Mouse (Mus musculus) spleen, postnatal 10 days (tissue): ENCODE results near the gene Cd300lg.

Source experiments
- DNase-seq, 2 experiments: peaks; one replicate each; pipeline ENCODE4 v3.0.0; 2021 to 2022; ENCODE audit warnings: low spot score in 2 of 2

The Cd300lg gene

GRCm38 (mm10) chr11:102041350-102041949 lies at the start of gene Cd300lg:
Gene Cd300lg, plus strand, starts transcription at chr11:102041509.
- DNase-seq = no peak

GRCm38 (mm10) chr11:101991813-101992212 lies 49.5 kb upstream of the Cd300lg start:
- DNase-seq = no peak

DNA sequence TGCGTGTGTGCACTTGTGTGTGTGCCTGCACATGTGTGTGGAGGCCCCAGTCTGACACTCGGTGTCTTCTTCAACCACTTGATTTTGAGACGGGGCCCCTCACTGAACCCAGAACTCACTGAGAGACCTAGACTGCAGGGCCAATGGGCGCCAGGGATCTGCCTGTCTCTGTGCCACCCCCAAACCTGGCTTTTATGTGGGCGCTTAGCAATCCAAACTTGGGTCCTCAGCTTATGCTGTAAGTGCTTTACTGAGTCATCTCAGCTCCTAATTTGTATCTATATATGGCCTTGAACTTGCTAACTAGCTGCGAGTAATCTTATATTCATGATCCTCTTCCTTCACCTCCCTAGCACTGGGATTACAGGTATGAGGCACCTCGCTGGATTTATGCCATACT lies 48.9 kb upstream of the Cd300lg start:
- DNase-seq = no peak

GRCm38 (mm10) chr11:101994100-101994499 lies 47.2 kb upstream of the Cd300lg start:
- DNase-seq = peak; percentile 18 to 48

DNA sequence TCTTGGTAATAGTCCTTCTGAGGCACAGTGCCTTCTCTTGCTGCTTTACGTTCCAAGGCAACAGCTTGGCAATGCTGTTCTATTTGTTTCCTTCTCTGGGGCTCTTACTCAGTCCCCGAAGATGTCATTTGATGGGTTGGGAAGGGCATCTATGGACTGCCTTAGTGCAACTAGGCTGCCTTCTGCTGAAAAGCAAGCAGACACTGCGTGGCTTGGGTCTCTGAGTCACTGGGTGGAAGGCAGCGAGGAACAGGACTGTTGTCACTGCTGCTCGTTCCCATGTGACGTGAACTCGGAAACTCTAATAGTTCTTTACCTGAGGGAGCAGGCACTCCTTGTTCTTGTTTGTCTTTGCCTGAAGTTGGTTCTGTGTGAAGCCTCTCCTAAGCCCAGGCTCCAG lies 45.4 kb upstream of the Cd300lg start:
- DNase-seq = no peak

DNA sequence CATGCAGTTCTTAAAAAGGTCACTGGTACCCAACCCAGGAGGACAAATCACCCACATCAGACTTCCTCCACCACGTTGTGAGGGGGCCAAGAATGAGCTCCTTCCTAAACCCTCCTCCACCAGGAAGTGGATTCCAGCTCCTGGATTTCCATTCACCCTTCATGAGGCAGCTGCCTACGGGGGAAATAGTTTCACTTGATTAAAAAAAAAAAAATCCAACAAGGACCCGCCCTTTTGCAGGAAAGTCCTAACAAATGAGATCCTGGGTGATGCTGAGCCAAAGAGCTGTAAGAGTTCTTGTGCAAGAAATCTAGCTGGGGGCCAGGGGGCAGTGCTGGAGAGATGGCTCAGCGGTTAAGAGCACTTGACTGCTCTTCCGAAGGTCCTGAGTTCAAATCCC lies 43.1 kb upstream of the Cd300lg start:
- no peak for DNase-seq

- no peak for DNase-seq
Measured at GRCm38 (mm10) chr11:101999466-101999865, 41.8 kb upstream of the Cd300lg start.

- peak in 1 of 2 experiments; percentile 34 for DNase-seq
Measured at GRCm38 (mm10) chr11:102004251-102004650, 37.1 kb upstream of the Cd300lg start.

- DNase-seq = no peak
Measured at GRCm38 (mm10) chr11:102006271-102006670, 35.0 kb upstream of the Cd300lg start.

- no peak for DNase-seq
Measured at GRCm38 (mm10) chr11:102006688-102007087, 34.6 kb upstream of the Cd300lg start.

DNA sequence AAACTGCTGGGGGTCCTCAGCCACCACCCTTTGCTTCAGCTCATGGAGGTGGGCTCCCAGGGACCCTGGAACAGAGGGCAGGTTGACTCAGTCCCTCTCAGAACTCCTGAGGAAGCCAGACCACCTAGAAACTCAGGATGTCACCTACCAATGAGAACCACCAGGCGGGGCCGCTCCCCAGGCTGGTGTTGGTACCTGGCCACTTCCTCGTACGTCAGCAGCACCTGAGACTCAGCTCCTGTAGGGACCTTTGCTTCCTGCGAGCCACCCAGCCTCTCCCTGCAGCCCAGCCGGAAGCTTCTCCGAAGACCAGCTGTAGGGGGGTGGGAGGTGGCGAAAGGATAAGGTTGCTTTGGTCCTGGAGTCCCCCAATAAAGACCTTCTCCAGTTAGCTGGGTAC lies 32.9 kb upstream of the Cd300lg start:
- DNase-seq = no peak

- DNase-seq = no peak
Measured at GRCm38 (mm10) chr11:102008954-102009637, 32.2 kb upstream of the Cd300lg start.

DNA sequence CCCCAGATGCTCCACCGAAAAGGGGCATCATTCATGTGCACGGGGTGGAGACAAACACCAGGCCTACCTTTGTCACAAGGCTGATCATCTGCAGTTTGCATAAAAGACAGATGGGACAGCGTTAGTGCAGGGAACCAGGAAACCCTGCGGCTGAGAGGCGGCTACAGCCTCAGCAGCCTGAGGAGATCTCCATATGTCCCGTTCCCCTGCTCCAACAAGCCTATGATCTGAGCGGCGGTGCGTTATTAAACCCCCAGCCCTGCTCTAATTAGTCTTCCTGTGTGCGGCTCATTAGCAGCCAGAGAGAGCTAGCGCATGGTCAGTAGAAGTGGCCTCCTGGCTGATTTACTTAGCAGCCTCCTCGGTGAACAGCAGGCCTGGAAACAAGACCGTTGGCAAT lies 31.2 kb upstream of the Cd300lg start:
- DNase-seq = no peak

- DNase-seq = no peak
Measured at GRCm38 (mm10) chr11:102011510-102011909, 29.8 kb upstream of the Cd300lg start.

- no peak for DNase-seq
Measured at GRCm38 (mm10) chr11:102013201-102013600, 28.1 kb upstream of the Cd300lg start.

DNA sequence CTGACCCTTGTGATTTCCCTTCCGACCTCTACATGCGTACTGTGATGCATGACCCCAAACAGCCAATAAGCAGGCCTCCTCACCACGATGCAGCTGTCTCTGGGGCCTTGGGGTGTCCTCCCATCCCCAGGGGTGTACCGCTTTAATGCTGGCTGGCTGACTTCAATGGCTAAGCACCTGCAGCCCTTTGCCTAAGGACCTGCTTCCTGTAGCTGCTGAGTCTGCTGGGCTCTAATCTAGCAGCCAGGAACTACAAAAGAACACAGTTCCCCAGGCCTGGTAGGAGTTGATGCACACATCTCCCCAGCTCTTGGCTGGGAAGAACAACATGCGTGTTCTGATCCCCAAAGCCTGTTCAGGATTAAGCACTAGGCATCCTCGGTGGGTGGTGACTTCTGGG lies 25.8 kb upstream of the Cd300lg start:
- DNase-seq = peak in 1 of 2 experiments; percentile 27

DNA sequence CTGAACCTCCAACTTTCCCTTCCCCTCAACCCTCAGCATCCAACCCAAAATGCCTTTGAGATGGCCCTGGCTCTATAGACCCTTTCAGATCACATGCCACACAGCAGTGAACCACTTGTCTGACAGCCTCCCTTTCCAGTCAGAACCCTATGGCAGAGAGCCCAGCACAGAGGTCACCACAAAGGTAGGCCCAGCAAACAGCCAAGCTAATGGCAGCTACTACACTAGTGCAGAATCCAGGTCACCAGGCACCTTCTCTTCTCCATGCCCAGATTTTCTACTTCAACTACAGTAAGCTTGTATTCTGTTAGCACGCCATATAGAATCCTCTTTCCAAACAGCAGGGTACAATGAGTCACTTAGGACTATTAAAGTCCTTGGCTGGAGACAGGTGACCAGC lies 25.2 kb upstream of the Cd300lg start:
- DNase-seq = no peak

- DNase-seq = no peak
Measured at GRCm38 (mm10) chr11:102019736-102020135, 21.6 kb upstream of the Cd300lg start.

DNA sequence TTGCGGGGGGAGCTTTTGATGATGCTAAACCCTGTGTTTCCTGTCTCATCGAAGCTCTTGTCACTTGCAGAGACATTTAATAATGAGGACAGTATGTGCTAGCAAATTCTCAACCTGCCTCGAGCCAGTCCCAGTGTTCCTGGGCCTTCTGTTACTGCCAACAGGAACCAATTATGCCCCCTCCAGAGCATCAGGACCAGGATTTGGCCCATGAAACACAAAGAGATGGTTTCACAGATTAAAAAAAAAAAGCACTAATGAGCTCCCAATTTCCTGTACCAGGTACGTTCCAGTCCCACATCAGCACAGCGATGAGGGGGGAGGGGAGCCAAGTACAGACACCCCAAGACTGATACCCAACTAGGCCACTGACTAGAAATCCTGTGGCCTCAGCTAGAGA lies 20.1 kb upstream of the Cd300lg start:
- DNase-seq = no peak

GRCm38 (mm10) chr11:102023406-102023805 lies 17.9 kb upstream of the Cd300lg start:
- no peak for DNase-seq

GRCm38 (mm10) chr11:102024084-102024758 lies 17.1 kb upstream of the Cd300lg start:
- DNase-seq = no peak

- no peak for DNase-seq
Measured at GRCm38 (mm10) chr11:102024875-102025274, 16.4 kb upstream of the Cd300lg start.

DNA sequence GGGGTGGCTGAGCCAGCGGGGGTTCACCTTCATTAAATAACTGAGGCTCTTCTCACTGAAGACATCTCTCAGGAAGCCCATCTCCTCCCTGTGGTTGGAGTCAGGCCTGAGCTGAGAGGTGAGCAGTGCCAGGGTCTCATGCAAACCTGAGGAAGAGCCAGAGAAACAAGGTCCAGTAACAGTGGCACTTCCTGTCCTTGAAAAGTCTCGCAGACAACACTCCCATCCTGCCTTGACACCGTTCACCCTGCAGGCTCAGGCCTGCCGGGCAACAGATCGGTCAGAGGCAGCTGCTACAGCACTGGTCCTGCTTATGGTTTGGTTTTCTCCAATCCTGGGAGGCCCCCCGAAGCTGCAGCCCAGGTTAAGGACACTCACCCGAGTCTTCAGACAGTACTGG lies 16.0 kb upstream of the Cd300lg start:
- no peak for DNase-seq
